Mouse (Mus musculus): ENCODE results near the gene Nmu. TPM values are rescaled to one million over a fixed set of nuclear protein-coding genes. Genes with fewer than 3 reads are reported as not detected.

Gene Nmu
- total and polyA plus RNA-seq, 3 experiments = not detected

DNA sequence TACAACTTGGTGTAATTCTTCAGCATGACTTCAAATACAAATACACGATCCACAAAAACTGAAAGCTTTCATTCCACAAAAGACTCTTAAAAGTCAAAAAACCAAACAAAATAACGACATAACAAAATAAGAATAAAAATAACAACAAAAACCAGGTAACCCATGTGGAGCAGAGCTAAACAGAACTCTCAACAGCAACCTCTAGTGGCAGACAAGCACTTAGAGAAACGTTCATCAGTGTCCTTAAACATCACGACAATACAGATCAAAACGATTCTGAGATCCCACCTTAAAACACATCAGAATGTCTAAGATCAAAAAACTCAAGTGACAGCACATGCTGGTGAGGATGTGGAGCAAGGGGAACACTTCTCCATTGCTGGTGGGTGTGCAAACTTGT lies 76.5 kb downstream of the Nmu start:
- peaks cover 0 to 22% of the 10 kb centered on the region in 2 experiments for H3K36me3 ChIP-seq (replicated peaks in 1 of 2; ENCODE audit: control insufficient read depth in 1 of 2, insufficient read depth in 1 of 2, low read length in 1 of 2)
- in situ Hi-C loops (cut with MboI; ENCODE audit: low pct_ligation_motif_present, low pct_unique_long_range_greater_than_20kb, low sequenced_read_pairs) = no loop called here
- H3K79me2 ChIP-seq (replicated peaks; ENCODE audit: control insufficient read depth, extremely low read depth, insufficient read depth, poor library complexity, severe bottlenecking) = peaks cover 7% of the 10 kb centered on the region; the same call in 1 of the 2 replicates
- no peak for DNase-seq (ENCODE audit: extremely low read depth)
- TF ChIP-seq TCF12 (IDR thresholded peaks at IDR 0.05; ENCODE audit: low read depth, low read length) = no peak
- peak in 1 of 2 experiments; percentile 58; a peak in 2 of 4 replicates for TF ChIP-seq CTCF (conservative IDR thresholded peaks at IDR 0.05 in 1 of 2, IDR thresholded peaks at IDR 0.05 in 1 of 2; ENCODE audit: low read depth in 2 of 2, low read length in 2 of 2)
- no peak for TF ChIP-seq NRF1 (IDR thresholded peaks at IDR 0.05; ENCODE audit: low read depth, low read length)
- TF ChIP-seq SMC3 (IDR thresholded peaks at IDR 0.05; ENCODE audit: low read depth, low read length) = peak; percentile 35
- TF ChIP-seq E2F4 (IDR thresholded peaks at IDR 0.05; ENCODE audit: insufficient replicate concordance, low read depth, low read length) = no peak
- TF ChIP-seq MEF2A (IDR thresholded peaks at IDR 0.05; ENCODE audit: borderline replicate concordance, low read depth, low read length) = no peak
- no peak for TF ChIP-seq CHD1 (IDR thresholded peaks at IDR 0.05; ENCODE audit: low read depth, low read length)
- peak; percentile 42 for TF ChIP-seq RAD21 (IDR thresholded peaks at IDR 0.05; ENCODE audit: low read depth, low read length)
- TF ChIP-seq PAX5 (IDR thresholded peaks at IDR 0.05; ENCODE audit: low read length) = no peak
- H3K9me3 ChIP-seq (replicated peaks; ENCODE audit: low read length) = no peaks in the 10 kb centered on the region
- no peak overlapping the region for H3K4me2 ChIP-seq (ENCODE audit: insufficient read depth, low read depth, poor library complexity, severe bottlenecking)
- H3K9ac ChIP-seq (ENCODE audit: insufficient read depth, low read depth) = no peak overlapping the region
- dilution Hi-C loops (cut with MboI; ENCODE audit: extremely low pct_ligation_motif_present, extremely low pct_unique_long_range_greater_than_20kb, low sequenced_read_pairs) = no loop called here
- H3K4me3 ChIP-seq (replicated peaks in 1 of 3; ENCODE audit: low read depth in 2 of 3, low read length in 2 of 3, poor library complexity in 1 of 3) = no peak overlapping the region
- H3K27me3 ChIP-seq (replicated peaks) = no peaks in the 10 kb centered on the region
- H3K4me1 ChIP-seq (ENCODE audit: control insufficient read depth in 1 of 2, insufficient read depth in 2 of 2) = peaks cover 0 to 18% of the 10 kb centered on the region in 2 experiments; a peak in 2 of 4 replicates
- H3K27ac ChIP-seq (ENCODE audit: insufficient read depth, low read depth) = no peak overlapping the region

DNA sequence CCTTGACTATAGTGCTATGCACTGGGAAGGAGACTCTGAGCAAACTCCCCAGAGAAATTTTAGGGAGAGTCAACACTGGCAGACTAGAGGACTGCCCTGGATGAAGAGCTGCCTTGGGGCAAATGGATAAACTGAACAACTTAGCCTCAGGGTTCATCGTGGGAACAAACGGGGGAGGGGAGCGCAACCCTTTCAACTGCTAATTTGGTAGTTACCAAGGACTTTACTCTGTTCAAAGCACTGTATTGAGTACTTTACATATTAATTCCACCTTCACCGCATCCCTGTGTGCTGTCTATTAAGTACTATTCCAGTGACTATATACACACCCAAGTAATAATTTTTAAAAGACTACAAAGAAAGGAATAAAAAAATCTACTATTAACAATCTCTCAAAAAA lies 77.9 kb downstream of the Nmu start:
- H3K27ac ChIP-seq (ENCODE audit: insufficient read depth, low read depth) = no peak overlapping the region
- H3K4me2 ChIP-seq (ENCODE audit: insufficient read depth, low read depth, poor library complexity, severe bottlenecking) = no peak overlapping the region
- H3K27me3 ChIP-seq (replicated peaks) = no peaks in the 10 kb centered on the region
- in situ Hi-C loops (cut with MboI; ENCODE audit: low pct_ligation_motif_present, low pct_unique_long_range_greater_than_20kb, low sequenced_read_pairs) = no loop called here
- no peak for DNase-seq (ENCODE audit: extremely low read depth)
- H3K4me3 ChIP-seq (replicated peaks in 1 of 3; ENCODE audit: low read depth in 2 of 3, low read length in 2 of 3, poor library complexity in 1 of 3) = no peak overlapping the region
- dilution Hi-C loops (cut with MboI; ENCODE audit: extremely low pct_ligation_motif_present, extremely low pct_unique_long_range_greater_than_20kb, low sequenced_read_pairs) = no loop called here
- peaks cover 0 to 18% of the 10 kb centered on the region in 2 experiments; a peak in 2 of 4 replicates for H3K4me1 ChIP-seq (ENCODE audit: control insufficient read depth in 1 of 2, insufficient read depth in 2 of 2)
- peaks cover 6% of the 10 kb centered on the region; the same call in 1 of the 2 replicates for H3K79me2 ChIP-seq (replicated peaks; ENCODE audit: control insufficient read depth, extremely low read depth, insufficient read depth, poor library complexity, severe bottlenecking)
- no peak overlapping the region for H3K9ac ChIP-seq (ENCODE audit: insufficient read depth, low read depth)
- TF ChIP-seq TCF12 (IDR thresholded peaks at IDR 0.05; ENCODE audit: low read depth, low read length) (no peak), MAX (IDR thresholded peaks at IDR 0.05; ENCODE audit: low read length) (no peak), SIN3A (IDR thresholded peaks at IDR 0.05; ENCODE audit: low read length) (no peak), KAT2A (IDR thresholded peaks at IDR 0.05; ENCODE audit: insufficient replicate concordance, low read length) (no peak), SMC3 (IDR thresholded peaks at IDR 0.05; ENCODE audit: low read depth, low read length) (no peak), USF1 (IDR thresholded peaks at IDR 0.05; ENCODE audit: low read depth, low read length) (no peak), IRF4 (IDR thresholded peaks at IDR 0.05; ENCODE audit: low read depth, low read length) (no peak), ZNF384 (IDR thresholded peaks at IDR 0.05; ENCODE audit: low read depth, low read length) (no peak), POLR2AphosphoS2 (IDR thresholded peaks at IDR 0.05; ENCODE audit: low read depth, low read length) (no peak), RCOR1 (conservative IDR thresholded peaks at IDR 0.05; ENCODE audit: low read depth, low read length) (no peak), JUND (conservative IDR thresholded peaks at IDR 0.05; ENCODE audit: low read depth, low read length) (no peak), MYC (IDR thresholded peaks at IDR 0.05; ENCODE audit: low read depth, low read length) (no peak), NELFE (IDR thresholded peaks at IDR 0.05; ENCODE audit: low read depth, low read length) (no peak), E2F4 (IDR thresholded peaks at IDR 0.05; ENCODE audit: insufficient replicate concordance, low read depth, low read length) (no peak), PAX5 (IDR thresholded peaks at IDR 0.05; ENCODE audit: low read length) (no peak), CHD1 (IDR thresholded peaks at IDR 0.05; ENCODE audit: low read depth, low read length) (no peak), MEF2A (IDR thresholded peaks at IDR 0.05; ENCODE audit: borderline replicate concordance, low read depth, low read length) (no peak), GABPA (IDR thresholded peaks at IDR 0.05; ENCODE audit: insufficient replicate concordance, low read depth, low read length) (no peak), EP300 (IDR thresholded peaks at IDR 0.05; ENCODE audit: low read length) (no peak)
- no peaks in the 10 kb centered on the region for H3K9me3 ChIP-seq (replicated peaks; ENCODE audit: low read length)
- H3K36me3 ChIP-seq (replicated peaks in 1 of 2; ENCODE audit: control insufficient read depth in 1 of 2, insufficient read depth in 1 of 2, low read length in 1 of 2) = peaks cover 0 to 26% of the 10 kb centered on the region in 2 experiments

Measured in CH12.LX (cell line).